Mouse (Mus musculus) C2C12 (cell line): ENCODE measurements around the gene Erh.

ENCODE experiments used
- CEBPB ChIP-seq: IDR thresholded peaks from one replicate; pipeline ENCODE4 v1.6.1; 2011; ENCODE audit warnings: low read depth, mild to moderate bottlenecking, control low read depth, moderate library complexity
- CTCF ChIP-seq: IDR thresholded peaks from one replicate; pipeline ENCODE4 v1.5.1; 2011; ENCODE audit not compliant: control insufficient read depth, insufficient read depth, insufficient read length
- MYOD1 ChIP-seq: IDR thresholded peaks from one replicate; pipeline ENCODE4 v1.6.1; 2011; ENCODE audit warnings: low read depth; ENCODE audit not compliant: control insufficient read depth, insufficient read length
- MYOG ChIP-seq: IDR thresholded peaks from one replicate; pipeline ENCODE4 v1.6.1; 2011; ENCODE audit not compliant: control insufficient read depth, insufficient read length; ENCODE audit errors: extremely low read depth
- USF1 ChIP-seq: IDR thresholded peaks from one replicate; pipeline ENCODE4 v1.6.1; 2011; ENCODE audit warnings: low read depth, mild to moderate bottlenecking, control low read depth, moderate library complexity

- TF ChIP-seq CTCF (no peak), CEBPB (no peak), MYOG (no peak), MYOD1 (no peak), USF1 (no peak)
Observed at GRCm38 (mm10) chr12:80604218-80604617, 39.9 kb downstream of the Erh start.
